Mouse (Mus musculus) left cerebral cortex, postnatal 14 days (tissue): ENCODE results near the gene Ccdc142. TPM values are rescaled to one million over a fixed set of nuclear protein-coding genes. Genes with fewer than 3 reads are reported as not detected.

Experiments used
- DNase-seq, 2 experiments: peaks; one replicate each; pipeline ENCODE4 v3.0.0; 2021 to 2022; ENCODE audit warnings: low spot score in 2 of 2, mixed read lengths in 1 of 2
- intact Hi-C: fragments of 180-260 bp; cut with DNase I; formaldehyde crosslinking; loops from one replicate; pipeline ENCODE4 v1.15.1; 2025
- microRNA-seq, 2 experiments: library from miRNA; unstranded; fragments of <30 nt; microRNA quantifications; one replicate each; pipeline ENCODE4 v1.2.0; 2022
- total RNA-seq, 2 experiments: library from RNA; stranded (reverse); gene quantifications; 2 replicates each; pipeline ENCODE4 v1.2.3; 2021

The Ccdc142 gene
- total RNA-seq, 2 experiments from 2014 or later = 3.5 to 4.9 TPM

- peak; percentile 78 to 82 for DNase-seq
- intact Hi-C loops = loop anchor here (5.0 kb wide), 1 partner anchor 39 kb away; the partner anchor contains the start of gene Mogs
These were observed 54.9 kb downstream of the Ccdc142 start, which contains the start of the genes Wdr54 and 1700003E16Rik for GRCm38 (mm10) chr6:83156259-83156684. Gene Wdr54 (minus strand): TSS chr6:83156397. Gene 1700003E16Rik (plus strand): TSS chr6:83156404.

Small RNA genes within 50 kb of the gene (microRNA-seq; reads per million reads assigned to microRNA genes)
- gene Mir3470a = 0 reads per million in 2 experiments

Other genes with a start within 250 kb of the Ccdc142 start
- gene Sema4f, start 161.8 kb upstream of the Ccdc142 start, total RNA-seq = 10 to 100 TPM; 44.5 to 45.6 TPM
- gene M1ap, start 154.7 kb upstream of the Ccdc142 start, total RNA-seq = under 1 TPM in 1 of 2 experiments, not detected in 1; 0.23 TPM
- gene Dok1, start 68.1 kb upstream of the Ccdc142 start, total RNA-seq = 1 to 10 TPM; 1.5 to 2.3 TPM
- gene Loxl3, start 67.4 kb upstream of the Ccdc142 start, total RNA-seq = 1 to 10 TPM; 3.0 to 3.3 TPM
- 100 to 1,000 TPM; 104 to 113 TPM for gene Aup1, start 47.1 kb upstream of the Ccdc142 start, total RNA-seq
- 10 to 100 TPM; 52.2 to 57.5 TPM for gene Htra2, start 46.3 kb upstream of the Ccdc142 start, total RNA-seq
- gene Dqx1, start 43.8 kb upstream of the Ccdc142 start, total RNA-seq = under 1 TPM; 0.44 to 0.79 TPM
- not detected for gene Tlx2, start 31.3 kb upstream of the Ccdc142 start, total RNA-seq
- gene Pcgf1, start 23.7 kb upstream of the Ccdc142 start, total RNA-seq = 10 to 100 TPM; 21.9 to 24.3 TPM
- gene Lbx2, start 15.2 kb upstream of the Ccdc142 start, total RNA-seq = under 1 TPM in 1 of 2 experiments, not detected in 1; 0.46 TPM
- 1 to 10 TPM; 4.1 to 5.5 TPM for gene Gm42688, start within 50 bp of the Ccdc142 start, total RNA-seq
- 10 to 100 TPM; 61.7 to 64.8 TPM for gene Mrpl53, start 7.4 kb downstream of the Ccdc142 start, total RNA-seq
- 10 to 100 TPM; 24.4 to 27.3 TPM for gene Mogs, start 13.9 kb downstream of the Ccdc142 start, total RNA-seq
- 10 to 100 TPM; 44.2 to 53.8 TPM for gene Wbp1, start 20.0 kb downstream of the Ccdc142 start, total RNA-seq
- 10 to 100 TPM; 15.1 to 18.8 TPM for gene Ino80b, start 23.8 kb downstream of the Ccdc142 start, total RNA-seq
- 10 to 100 TPM; 55.2 to 62.4 TPM for gene Rtkn, start 33.9 kb downstream of the Ccdc142 start, total RNA-seq
- 10 to 100 TPM; 29.0 to 31.6 TPM for gene Wdr54, start 54.8 kb downstream of the Ccdc142 start, total RNA-seq
- 10 to 100 TPM; 31.4 to 32.5 TPM for gene 1700003E16Rik, start 54.8 kb downstream of the Ccdc142 start, total RNA-seq
- 100 to 1,000 TPM; 341 to 348 TPM for gene Dctn1, start 64.3 kb downstream of the Ccdc142 start, total RNA-seq
- gene Slc4a5, start 118.2 kb downstream of the Ccdc142 start, total RNA-seq = 1 to 10 TPM; 1.1 TPM
- gene Mthfd2, start 224.3 kb downstream of the Ccdc142 start, total RNA-seq = 1 to 10 TPM; 6.2 to 6.6 TPM
- 10 to 100 TPM; 22.0 to 22.4 TPM for gene Mob1a, start 224.4 kb downstream of the Ccdc142 start, total RNA-seq
- gene Bola3, start 247.5 kb downstream of the Ccdc142 start, total RNA-seq = 10 to 100 TPM; 41.2 to 45.5 TPM